Mouse (Mus musculus): Measurements from ENCODE around the gene Tctn1.

Tctn1 gene

GRCm38 (mm10) chr5:122263933-122264905 lies at the start of gene Tctn1:
TSS of gene Tctn1 (minus strand) at chr5:122264460.
- DNase-seq: peak; percentile 83

DNA sequence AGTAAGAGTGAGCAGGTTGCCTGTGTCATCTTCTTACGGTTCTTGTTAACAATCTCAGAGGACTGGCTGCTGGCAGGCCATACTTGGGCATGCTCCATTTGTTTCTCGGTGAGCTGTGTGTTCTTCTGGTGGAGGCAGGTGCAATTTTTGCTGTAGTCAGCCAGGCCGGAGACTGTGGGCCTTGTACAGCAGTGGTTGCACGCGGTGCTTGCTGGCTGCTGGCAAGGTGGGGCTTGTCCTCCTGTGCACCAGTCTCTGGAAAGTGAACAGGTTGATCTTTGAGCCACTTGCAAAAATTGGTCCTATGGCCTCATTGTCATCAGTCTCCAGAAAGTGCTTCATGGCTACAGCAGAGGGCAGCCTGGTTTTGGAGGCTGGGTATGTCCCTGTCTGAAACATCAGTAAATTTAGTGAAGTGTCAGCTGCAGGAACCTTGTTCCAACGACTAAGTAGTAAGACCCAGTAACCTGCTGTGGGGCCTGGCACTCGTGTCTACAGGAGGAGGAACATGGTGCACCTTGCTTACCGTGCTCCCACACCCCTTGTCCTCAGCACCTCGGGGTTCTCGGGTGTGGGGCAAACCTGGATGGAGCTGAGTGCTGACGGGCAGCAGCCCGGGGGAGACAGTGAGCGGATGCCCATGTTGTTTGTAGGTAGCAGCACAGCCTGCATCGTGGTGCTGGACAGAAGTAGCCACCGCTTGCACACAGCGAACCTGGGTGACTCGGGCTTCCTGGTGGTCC lies 48.9 kb upstream of the Tctn1 start:
- no peak for DNase-seq

GRCm38 (mm10) chr5:122312346-122312745 lies 48.1 kb upstream of the Tctn1 start:
- no peak for DNase-seq

GRCm38 (mm10) chr5:122311692-122312091 lies 47.4 kb upstream of the Tctn1 start:
- DNase-seq: no peak

GRCm38 (mm10) chr5:122310699-122311098 lies 46.4 kb upstream of the Tctn1 start:
- no peak for DNase-seq

DNA sequence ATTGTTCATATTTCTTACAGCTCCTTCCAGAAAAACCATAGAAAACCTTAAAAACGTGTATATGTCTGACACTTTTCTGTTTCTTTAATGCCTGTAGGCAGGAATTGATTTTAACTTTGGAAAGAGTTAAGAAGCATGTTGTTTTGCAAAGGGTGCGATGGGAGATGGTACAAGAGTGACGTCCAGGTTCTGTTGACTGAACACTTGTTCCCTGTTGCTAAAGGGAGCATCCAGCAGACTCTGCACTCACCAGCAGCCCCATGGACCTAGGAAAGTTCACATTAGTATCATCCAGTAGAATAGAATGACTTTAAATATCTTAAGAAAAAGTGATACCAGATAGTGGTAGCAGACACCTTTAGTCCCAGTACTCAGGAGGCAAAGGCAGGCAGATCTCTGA lies 42.3 kb upstream of the Tctn1 start:
- DNase-seq: no peak

DNA sequence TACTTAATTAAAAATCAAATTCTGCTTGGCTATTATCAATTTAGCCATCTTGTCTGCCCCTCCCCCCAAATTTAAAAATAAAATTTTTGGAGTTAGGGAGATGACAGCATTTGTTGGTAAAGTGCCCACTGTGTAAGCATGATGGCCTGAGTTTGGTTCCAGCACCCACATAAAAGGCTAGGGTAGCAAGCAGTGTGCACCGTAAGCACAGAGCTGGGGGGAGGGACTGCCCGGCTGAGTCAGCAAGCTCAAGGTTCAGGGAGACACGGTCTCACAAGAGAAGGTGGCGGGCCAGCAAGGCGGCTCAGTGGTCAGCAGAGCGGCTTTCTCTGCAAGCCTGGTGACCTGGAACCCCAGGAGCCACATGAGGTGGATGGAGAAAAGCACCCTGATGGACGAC lies 41.2 kb upstream of the Tctn1 start:
- DNase-seq: no peak

DNA sequence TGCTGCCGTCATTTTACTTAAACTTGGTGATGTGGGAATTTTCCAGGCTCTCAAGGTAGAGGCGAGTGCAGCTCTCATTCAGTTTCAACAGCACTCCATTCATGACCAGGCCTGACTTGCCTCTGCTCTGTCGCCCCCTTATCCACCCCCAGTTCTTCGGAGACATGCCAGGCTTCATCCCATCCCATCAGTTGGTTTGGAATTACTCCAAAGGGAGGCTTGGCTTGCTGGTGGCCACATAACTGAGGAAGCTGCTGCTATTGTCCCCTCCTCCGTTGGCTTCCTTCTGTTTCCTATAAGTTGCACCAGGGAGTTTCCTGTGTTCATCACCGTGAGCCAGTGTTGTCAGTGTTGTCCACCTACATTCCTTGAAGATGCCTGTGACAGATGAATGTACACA lies 40.3 kb upstream of the Tctn1 start:
- no peak for DNase-seq

DNA sequence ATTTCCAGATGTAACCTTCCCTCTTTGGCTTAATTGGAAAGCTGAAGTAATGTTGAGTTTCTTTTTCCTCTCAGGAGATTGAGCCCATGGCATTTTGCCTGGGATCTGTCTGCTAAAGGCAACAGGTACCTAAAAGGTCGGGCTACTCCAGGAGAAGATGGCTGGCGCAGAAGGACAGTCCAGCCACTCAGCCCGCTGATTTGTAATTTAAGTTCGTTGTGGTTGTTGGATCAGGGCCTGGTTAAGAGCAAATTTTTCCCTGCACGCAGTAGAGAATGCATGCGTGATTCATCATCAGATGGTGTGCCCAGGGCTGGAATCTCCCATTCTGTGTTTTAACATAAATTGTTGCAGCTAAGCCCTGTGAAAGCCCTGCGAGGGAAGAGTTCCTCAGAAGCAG lies 39.7 kb upstream of the Tctn1 start:
- DNase-seq: no peak

- no peak for DNase-seq
These were observed 38.8 kb upstream of the Tctn1 start for GRCm38 (mm10) chr5:122302810-122303745.

DNA sequence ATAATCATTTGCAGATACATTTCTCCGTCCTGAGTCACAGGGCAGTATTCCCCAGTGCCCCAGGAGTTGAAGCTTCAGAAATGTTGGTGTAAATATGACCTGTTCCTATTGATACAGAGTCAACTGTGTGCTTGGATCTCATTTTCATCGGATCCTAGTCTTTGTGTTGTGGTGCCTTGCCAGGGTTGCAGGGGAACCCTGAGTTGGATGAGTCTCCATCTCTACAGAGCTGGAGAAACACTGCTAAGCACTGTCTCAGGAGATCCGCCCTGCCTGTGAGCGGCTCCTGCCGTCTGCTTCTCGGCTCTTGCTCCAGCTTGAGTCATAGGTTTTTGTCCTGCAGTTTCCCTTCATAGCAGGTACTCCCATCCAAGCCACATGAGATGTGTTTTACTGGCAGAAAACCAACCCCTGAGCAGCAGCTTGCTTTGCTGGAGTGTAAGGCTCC lies 35.8 kb upstream of the Tctn1 start:
- no peak for DNase-seq

DNA sequence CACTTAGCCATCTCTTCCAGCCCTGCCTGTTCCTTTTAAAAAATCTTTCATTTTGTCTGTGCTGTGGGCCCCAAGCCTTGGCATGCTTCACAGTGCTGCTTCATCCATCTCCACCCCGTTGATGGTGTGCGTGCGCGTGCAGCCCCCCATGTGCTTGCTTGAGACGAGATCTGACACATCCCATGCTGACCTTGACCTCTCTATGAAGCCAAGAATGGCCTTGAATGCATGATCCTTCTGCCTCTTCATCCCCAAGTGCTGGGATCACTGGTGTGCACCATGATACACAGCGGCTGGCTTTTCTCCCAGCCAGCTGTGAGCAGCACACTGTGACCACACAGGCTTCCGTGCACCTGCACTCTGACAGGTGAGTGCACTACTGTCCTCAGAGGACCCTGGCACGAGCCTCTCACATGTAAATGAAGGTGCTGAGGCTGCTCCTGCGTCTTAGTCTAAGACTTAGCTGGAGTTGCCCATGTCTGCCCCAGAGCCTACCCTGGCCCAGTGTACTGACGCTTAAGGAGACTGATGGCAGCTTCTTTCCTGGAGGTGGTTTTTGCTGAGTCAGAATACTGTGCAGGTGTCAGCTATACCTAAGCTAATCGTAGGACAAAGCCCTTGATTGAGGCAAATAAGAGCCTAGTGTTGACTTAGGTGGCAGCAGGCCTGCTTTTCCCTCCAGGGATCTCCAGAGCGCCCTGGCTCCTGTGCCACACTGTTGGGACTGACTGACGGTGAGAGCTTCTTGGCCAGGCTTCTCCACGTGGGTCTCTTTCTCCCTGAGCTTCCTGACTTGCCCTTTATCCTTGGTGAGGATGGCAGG lies 31.1 kb upstream of the Tctn1 start:
- DNase-seq: no peak

GRCm38 (mm10) chr5:122294219-122294735 lies 30.0 kb upstream of the Tctn1 start:
- no peak for DNase-seq

DNA sequence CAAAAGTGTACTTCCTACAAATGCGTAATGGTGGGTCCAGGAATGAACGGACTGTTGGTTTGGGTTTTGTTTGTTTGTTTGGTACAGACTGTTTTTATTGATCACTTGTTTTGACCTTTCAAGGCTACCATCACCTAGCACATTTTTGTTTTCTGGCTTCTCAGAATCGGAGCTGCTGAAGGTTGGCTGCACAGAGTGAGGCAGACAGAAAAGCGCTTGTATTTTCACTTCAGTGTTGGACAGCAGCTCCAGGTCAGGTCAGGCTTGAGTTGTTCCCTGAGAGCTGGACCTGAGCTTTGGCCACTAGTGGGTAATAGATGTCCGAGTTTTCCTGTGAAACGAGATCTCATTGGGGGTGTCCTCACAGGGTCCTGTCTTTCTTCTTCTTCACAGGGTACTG lies 28.9 kb upstream of the Tctn1 start:
- no peak for DNase-seq

GRCm38 (mm10) chr5:122291553-122292339 lies 27.5 kb upstream of the Tctn1 start:
- DNase-seq: no peak

GRCm38 (mm10) chr5:122291149-122291548 lies 26.9 kb upstream of the Tctn1 start:
- DNase-seq: no peak

GRCm38 (mm10) chr5:122288147-122288811 lies 24.0 kb upstream of the Tctn1 start:
- DNase-seq: no peak

DNA sequence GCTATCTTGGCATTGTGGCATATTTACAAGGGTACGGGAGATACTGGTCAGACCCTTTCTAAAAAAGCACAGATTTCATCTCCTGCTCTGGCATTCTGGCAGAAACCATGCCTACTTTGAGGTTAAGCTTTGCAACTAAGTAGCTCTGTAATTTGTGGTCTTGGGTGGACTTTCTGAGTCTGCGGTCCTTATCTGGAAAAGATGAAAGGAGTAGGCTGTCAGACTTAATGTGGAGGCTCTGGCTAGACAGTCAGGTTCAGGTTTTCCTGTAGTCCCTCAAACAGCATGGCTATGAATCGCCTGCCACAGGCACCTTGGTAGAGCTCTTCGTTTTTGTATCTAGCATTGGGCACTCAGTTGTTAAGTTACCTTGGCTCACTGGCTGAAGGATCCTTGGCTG lies 22.8 kb upstream of the Tctn1 start:
- no peak for DNase-seq

GRCm38 (mm10) chr5:122286191-122286590 lies 21.9 kb upstream of the Tctn1 start:
- DNase-seq: no peak

- DNase-seq: no peak
These were observed 21.5 kb upstream of the Tctn1 start for GRCm38 (mm10) chr5:122285767-122286150.

All from cerebellum, adult 8-10 months (tissue).